Mouse (Mus musculus): ENCODE measurements around the gene Pafah2.

DNA sequence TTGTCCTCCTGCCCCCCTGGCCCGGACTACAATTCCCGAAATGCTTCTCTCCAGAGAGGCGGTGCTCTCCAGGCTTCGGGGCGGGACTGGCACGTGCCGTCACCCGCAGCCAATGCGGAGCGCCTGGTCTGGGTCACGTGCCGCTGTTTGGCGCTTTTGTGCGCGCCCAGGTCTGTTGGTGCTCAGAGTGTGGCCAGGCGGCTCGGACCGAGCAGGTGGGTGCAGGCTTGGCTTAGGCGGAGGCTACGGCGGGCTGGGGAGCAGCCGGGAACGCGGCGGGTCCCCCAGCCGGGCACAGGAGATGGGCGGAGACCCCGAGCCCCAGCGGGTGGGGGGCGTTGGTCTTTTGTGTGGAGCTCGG is 72.1 kb downstream of the Pafah2 start, which contains the start of gene Stmn1:
- TF ChIP-seq CTCF (IDR thresholded peaks at IDR 0.05; ENCODE audit: extremely low read depth, insufficient read depth, insufficient read length, insufficient replicate concordance) = no peak
- peak; percentile 94 for TF ChIP-seq POLR2A (IDR thresholded peaks at IDR 0.05; ENCODE audit: low read depth, low read length)

All from spleen, adult 2 months (tissue).